Mouse (Mus musculus) spleen, adult 2 months (tissue): ENCODE measurements around the gene Kalrn.

Source experiments
- CTCF ChIP-seq: fragments of 200-500 bp; IDR thresholded peaks from 2 replicates; pipeline ENCODE4 v1.5.1; 2011; ENCODE audit warnings: mild to moderate bottlenecking, inconsistent platforms; ENCODE audit not compliant: insufficient read depth, insufficient read length, insufficient replicate concordance; ENCODE audit errors: extremely low read depth
- POLR2A ChIP-seq: fragments of 200-500 bp; IDR thresholded peaks from 2 replicates; pipeline ENCODE4 v1.6.1; 2011; ENCODE audit warnings: low read depth, low read length, inconsistent platforms

DNA sequence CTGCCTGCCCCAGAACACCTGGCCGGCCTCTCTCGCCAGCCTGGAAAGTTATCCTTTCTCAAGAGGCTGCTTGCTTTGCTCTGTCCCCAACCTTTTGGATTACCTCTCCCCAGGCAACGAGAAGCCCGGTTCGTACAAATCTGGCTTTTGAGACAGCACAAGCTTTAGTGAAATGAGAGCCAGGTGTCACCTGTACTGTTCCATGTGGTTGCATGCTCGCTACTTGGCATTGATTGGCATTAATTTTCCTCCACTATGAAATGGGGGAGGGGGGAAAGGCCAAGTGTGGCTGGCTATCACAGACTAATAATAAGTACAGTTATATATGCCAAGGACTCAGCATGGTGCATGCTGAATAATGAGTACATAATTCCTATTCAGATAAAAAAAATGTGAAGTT, 579.0 kb downstream of the Kalrn start:
- TF ChIP-seq POLR2A = no peak
- no peak for TF ChIP-seq CTCF
